Mouse (Mus musculus): ENCODE measurements around the gene Sf1.

Sf1 gene

DNA sequence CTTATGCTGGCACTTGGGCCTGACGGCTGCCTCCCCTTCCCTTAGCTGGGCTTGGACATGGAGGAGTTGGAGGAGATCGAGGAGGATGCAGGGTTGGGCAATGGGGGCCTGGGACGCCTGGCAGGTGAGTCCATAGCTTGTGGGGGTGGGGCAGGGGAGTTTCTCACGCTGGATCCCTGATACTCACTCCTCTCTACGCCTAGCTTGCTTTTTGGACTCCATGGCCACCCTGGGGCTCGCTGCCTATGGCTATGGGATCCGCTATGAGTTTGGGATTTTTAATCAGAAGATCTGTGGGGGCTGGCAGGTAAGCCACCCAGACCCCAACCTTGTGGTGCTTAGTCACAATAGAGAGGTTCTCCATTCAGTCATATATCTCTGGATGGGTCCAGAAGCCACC lies 22.3 kb downstream of the Sf1 start:
- in situ Hi-C loops (cut with MboI; ENCODE audit: low pct_unique_long_range_greater_than_20kb in 1 of 2, low sequenced_read_pairs in 2 of 2, unreplicated experiment in 1 of 2) = no loop called here

GRCm38 (mm10) chr19:6386234-6386633 lies 22.7 kb downstream of the Sf1 start:
- in situ Hi-C loops (cut with MboI; ENCODE audit: low pct_unique_long_range_greater_than_20kb in 1 of 2, low sequenced_read_pairs in 2 of 2, unreplicated experiment in 1 of 2) = no loop called here

GRCm38 (mm10) chr19:6388006-6388405 lies 24.5 kb downstream of the Sf1 start:
- in situ Hi-C loops (cut with MboI; ENCODE audit: low pct_unique_long_range_greater_than_20kb in 1 of 2, low sequenced_read_pairs in 2 of 2, unreplicated experiment in 1 of 2) = no loop called here

DNA sequence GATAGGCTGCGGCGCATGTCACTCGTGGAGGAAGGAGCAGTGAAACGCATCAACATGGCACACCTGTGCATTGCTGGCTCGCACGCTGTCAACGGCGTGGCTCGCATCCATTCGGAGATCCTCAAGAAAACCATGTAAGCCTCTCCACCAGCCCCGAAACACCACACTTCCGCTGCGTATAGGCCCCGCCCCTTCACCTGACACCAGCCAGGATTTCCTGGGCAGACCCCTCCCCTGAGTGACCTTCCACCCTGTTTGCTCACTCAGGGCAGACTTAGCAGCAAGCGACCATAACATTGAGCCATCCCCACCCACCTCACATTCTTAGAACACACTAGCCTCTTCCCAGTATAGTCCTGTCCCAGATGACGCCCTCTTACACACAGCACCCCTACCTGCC lies 26.3 kb downstream of the Sf1 start:
- in situ Hi-C loops (cut with MboI; ENCODE audit: low pct_unique_long_range_greater_than_20kb in 1 of 2, low sequenced_read_pairs in 2 of 2, unreplicated experiment in 1 of 2) = no loop called here

- in situ Hi-C loops (cut with MboI; ENCODE audit: low pct_unique_long_range_greater_than_20kb in 1 of 2, low sequenced_read_pairs in 2 of 2, unreplicated experiment in 1 of 2) = no loop called here
These were observed 26.8 kb downstream of the Sf1 start for GRCm38 (mm10) chr19:6390251-6390650.

DNA sequence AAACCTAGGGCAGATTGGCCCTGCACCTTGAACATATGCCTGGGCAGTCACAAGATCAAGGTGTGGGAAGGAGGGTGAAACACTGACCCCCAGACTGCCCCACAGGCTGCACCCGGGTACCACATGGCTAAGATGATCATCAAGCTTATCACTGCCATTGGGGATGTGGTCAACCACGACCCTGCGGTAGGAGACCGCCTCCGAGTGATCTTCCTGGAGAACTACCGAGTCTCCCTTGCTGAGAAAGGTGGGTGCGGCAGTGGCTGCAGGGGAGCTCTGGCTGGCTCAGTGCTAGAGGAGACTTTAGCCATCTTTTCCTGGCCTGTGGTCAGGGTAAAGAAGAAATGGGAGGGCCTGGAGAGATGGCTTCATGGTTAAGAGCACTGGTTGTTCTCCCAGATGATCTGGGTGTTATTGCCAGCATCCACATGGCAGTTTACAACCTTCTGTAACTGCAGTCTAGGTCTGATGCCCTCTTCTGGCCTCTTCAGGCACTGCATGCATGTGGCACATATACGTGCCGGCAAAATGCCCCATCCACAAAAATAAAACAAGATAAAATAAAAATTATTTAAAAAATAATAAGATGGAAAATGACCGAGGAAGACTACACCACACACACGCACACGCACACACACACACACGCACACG lies 29.4 kb downstream of the Sf1 start:
- in situ Hi-C loops (cut with MboI; ENCODE audit: low pct_unique_long_range_greater_than_20kb in 1 of 2, low sequenced_read_pairs in 2 of 2, unreplicated experiment in 1 of 2) = no loop called here

DNA sequence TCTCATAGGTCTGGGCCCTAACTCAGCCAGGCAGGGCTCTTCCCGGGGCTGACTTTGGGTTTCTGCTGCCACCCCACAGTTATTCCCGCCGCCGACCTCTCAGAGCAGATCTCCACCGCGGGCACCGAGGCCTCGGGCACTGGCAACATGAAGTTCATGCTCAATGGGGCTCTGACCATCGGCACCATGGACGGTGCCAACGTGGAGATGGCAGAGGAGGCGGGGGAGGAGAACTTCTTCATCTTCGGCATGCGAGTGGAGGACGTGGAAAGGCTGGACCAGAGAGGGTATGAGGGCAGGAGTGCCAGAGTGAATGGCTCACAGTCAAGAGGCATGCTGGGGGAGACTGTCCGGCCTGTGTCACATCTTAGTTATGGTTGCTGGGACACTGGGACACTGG lies 30.1 kb downstream of the Sf1 start:
- in situ Hi-C loops (cut with MboI; ENCODE audit: low pct_unique_long_range_greater_than_20kb in 1 of 2, low sequenced_read_pairs in 2 of 2, unreplicated experiment in 1 of 2) = no loop called here

DNA sequence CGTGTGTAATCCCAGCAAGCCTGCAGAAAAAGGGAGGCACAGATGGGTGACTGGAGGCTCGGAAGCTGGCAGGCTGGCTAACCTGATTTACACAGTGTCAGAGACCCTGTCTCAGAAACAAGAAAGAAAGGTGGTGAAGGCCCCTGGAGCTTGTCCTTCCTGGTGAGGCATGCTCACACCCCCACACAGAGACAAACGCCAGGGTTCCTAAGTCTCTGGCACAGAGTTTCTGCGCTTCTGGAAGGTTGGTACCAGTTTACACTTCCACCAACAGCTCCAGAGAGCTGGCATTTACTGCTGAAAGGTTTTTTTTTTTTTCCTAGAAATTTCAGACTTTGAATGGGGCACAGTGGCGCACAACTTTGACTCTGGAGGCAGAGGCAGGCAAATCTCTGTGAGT lies 32.7 kb downstream of the Sf1 start:
- in situ Hi-C loops (cut with MboI; ENCODE audit: low pct_unique_long_range_greater_than_20kb in 1 of 2, low sequenced_read_pairs in 2 of 2, unreplicated experiment in 1 of 2) = no loop called here

- in situ Hi-C loops (cut with MboI; ENCODE audit: low pct_unique_long_range_greater_than_20kb in 1 of 2, low sequenced_read_pairs in 2 of 2, unreplicated experiment in 1 of 2) = no loop called here
These were observed 34.2 kb downstream of the Sf1 start for GRCm38 (mm10) chr19:6397582-6398249.

DNA sequence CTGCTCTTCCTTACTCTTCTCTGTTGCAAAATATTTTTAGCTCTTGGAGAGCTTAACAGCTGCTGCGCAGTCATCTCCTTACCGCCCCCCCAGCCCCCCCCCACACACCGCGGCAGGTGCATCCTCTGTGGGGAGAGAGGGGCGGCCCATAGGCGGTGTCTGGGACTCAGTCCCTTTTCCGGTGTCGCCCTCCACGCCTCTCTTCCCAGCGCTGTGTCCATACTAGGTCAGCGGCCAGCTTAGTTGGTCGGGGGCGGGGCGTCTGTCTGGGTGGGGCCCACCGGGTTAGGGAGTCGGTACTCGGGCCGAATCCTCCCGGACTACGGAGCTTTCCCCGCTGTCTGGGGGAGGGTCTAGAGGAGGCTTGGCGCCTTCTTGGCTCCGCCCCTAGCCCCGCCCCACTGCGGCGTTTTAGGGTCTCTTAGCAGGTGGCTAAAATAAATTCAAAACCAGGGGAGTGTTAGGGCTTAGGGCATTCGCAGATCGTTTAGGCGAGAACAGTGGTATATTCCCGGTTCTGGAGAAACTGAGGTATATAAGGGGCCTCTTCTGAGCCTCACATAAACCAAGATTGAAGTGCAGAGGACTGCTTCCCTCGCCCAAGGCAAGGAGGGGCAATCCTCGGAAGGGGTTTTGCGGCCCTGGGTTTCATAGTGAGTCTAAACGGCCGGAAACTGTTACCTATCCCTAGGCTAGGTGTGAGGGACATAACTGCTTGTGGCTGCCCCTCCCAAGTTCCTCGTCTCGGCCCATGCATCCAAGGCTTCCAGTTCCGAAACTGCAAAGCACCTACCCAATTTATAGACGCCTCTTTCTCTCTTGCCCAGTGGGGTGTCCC lies 35.2 kb downstream of the Sf1 start:
- in situ Hi-C loops (cut with MboI; ENCODE audit: low pct_unique_long_range_greater_than_20kb in 1 of 2, low sequenced_read_pairs in 2 of 2, unreplicated experiment in 1 of 2) = no loop called here

DNA sequence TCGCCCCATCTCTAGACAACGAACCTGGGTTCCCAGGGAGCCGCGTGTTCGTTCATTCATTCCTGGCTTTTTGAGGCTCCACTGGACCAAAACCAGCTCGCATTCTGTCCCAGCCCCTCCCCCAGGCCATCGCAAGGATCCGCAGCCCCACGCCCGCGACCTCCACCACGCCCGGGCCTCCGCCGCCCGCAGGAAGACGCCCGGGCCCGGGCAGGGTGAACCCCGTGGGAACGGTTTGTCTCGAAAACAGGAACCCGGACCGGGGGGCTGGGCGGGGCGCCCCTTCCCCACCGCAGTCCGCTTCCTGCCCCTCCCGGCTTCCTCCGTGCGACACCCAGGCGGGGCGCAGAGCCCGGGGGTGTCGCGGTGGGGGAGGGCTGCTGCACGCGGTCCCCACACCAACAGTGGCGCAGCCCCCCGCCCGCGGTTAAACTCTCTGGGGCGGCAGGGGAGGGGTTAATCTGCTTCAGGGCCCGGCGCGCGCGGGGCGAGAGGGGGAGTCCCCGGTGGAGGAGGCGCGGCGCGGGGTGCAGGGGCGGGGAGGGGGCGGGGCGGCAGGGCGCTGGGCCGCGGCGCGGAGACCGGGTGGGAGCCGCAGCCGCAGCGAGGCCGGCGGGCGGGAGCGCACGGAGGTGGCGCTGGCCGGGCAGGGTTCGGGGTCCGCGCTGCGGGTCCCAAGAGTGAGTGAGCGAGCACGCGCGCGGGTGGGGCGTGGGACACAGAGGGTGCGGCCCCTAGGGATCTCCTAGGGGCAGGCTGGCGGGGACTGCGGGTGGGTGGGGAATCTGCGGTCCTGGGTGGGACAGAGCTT lies 36.0 kb downstream of the Sf1 start, which contains the start of gene Rasgrp2:
Rasgrp2 (plus strand) TSS at position 56 of the 811 bp plus-strand sequence.
- in situ Hi-C loops (cut with MboI; ENCODE audit: low pct_unique_long_range_greater_than_20kb in 1 of 2, low sequenced_read_pairs in 2 of 2, unreplicated experiment in 1 of 2) = no loop called here

DNA sequence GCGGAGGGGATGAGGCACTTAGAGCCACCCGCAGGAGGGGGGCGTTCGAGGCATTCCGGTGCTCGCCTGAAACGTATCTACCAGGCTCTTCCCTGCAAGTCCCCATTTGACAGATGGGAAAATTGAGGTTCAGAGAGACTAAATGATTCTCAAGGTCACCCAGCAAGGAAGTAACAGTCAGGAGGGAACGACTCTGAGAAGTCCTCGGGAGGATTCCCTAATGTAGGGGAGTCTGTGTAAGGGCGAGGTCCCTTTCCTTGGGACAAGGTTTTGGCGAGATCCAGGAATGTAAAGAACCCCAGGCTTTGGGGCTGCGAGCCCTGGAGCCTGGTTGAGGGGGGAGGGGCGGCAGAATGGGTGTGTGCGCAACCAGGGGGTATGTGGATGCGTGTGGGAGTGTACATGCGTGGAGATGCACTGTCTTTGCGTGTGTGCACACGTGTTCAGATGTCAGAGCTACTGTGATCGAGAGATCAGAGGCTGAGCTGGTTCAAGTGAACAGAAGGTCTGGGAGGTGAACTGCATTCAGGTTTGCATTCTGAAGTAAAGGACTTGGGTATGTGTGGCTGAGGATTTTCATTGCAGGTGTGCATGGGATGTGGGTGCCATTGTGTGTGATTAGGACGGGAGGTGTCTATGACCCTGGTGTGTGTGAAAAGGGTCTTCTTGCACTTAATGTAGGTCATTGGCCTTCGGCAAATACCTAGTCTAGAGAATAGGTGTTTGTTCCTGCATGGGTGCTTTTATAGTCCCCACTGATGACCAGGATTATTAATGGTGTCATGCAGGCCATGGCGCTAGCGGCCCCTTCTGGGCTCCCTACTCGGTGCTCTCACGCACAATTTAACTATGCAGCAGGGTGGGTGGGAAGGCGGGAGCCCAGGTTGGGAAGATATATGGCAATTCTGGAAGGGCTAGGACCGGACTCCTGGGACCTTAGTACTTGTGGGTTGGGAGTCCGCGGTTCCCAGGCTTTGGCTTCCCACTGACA lies 36.9 kb downstream of the Sf1 start:
- in situ Hi-C loops (cut with MboI; ENCODE audit: low pct_unique_long_range_greater_than_20kb in 1 of 2, low sequenced_read_pairs in 2 of 2, unreplicated experiment in 1 of 2) = no loop called here

DNA sequence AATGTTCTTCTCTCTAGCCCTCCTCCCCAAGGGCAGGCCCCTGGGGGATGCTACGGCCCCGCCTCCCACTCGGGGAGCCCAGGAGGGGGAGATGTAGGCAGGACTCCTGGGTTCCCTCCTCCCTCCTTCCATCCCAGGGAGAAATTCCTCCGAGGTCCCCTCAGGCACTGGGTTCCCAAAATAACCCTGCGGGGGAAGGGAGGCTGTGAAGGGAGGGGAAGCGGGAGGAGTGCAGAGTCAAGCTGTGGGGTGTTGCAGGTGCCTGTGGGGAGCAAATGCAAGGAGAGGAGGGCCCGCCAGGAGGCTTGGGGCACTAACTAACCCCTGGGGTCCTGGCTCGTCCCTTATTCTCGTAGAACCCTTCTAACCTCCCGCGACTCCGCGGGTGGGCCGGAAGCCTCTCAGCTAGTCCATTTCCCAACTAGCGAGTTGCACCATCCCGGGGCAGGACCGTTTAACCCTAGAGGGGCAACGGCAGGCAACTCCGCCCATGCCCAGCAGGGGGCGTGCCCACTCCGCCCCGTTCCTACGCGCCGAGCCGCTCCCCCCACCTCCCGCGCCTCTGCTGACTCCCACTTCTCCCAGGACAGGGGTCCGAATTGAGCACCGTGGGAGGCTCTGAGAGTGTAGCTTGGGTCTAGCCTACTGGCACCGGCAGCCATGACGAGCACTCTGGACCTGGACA lies 37.8 kb downstream of the Sf1 start:
- in situ Hi-C loops (cut with MboI; ENCODE audit: low pct_unique_long_range_greater_than_20kb in 1 of 2, low sequenced_read_pairs in 2 of 2, unreplicated experiment in 1 of 2) = no loop called here

DNA sequence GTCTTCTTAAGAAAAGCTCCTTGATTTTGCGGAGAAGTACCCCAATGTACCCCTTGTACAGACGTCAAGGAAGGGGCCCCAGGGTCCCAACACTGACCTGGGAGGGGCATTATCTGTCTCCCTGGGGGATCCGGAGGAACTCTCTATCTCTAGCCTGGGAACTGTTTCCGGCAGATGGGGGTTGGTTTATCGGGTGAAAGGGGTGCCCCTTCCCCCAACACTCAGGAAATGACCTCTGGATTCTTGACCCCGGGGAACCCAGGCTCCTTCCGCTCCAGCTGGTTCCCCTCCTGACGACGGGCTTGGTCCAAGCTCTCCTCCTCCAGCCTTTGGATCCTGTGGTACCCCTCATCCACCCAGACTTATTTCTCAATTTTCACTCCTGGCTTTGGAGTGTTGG lies 38.5 kb downstream of the Sf1 start:
- in situ Hi-C loops (cut with MboI; ENCODE audit: low pct_unique_long_range_greater_than_20kb in 1 of 2, low sequenced_read_pairs in 2 of 2, unreplicated experiment in 1 of 2) = no loop called here

DNA sequence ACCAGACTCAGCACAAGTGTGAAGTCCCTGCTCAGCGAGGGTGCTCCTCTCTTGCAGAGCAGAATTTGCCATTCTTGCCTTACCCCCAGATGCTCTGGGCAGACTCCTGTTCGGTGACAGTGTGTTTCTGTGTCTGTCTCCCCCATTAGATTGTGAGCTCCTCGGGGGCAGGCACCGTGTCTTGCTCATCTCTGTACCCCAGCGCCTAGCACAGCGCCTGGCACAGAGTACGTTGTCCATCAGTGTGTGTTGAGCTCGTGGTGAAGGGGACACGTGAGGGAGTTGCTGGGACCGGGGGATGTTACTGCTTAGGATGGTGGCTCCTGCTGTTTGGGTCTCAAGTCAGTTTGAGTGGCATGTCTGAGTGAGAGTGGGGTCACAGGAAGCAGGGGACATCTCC lies 40.4 kb downstream of the Sf1 start:
- in situ Hi-C loops (cut with MboI; ENCODE audit: low pct_unique_long_range_greater_than_20kb in 1 of 2, low sequenced_read_pairs in 2 of 2, unreplicated experiment in 1 of 2) = no loop called here

- in situ Hi-C loops (cut with MboI; ENCODE audit: low pct_unique_long_range_greater_than_20kb in 1 of 2, low sequenced_read_pairs in 2 of 2, unreplicated experiment in 1 of 2) = no loop called here
These were observed 41.9 kb downstream of the Sf1 start for GRCm38 (mm10) chr19:6405433-6405832.

GRCm38 (mm10) chr19:6407109-6407508 lies 43.6 kb downstream of the Sf1 start:
- in situ Hi-C loops (cut with MboI; ENCODE audit: low pct_unique_long_range_greater_than_20kb in 1 of 2, low sequenced_read_pairs in 2 of 2, unreplicated experiment in 1 of 2) = no loop called here
